Mouse (Mus musculus): ENCODE measurements around the gene Olfr770.
"Not testable (repeated sequence)": the region's sequence is repeated elsewhere in the genome, so short reads cannot be mapped to it uniquely, and the experiment has no call there.

Gene Olfr770

GRCm38 (mm10) chr10:129138898-129139297 is at the start of gene Olfr770:
Olfr770 (minus strand) TSS chr10:129138998.
- DNase-seq (ENCODE audit: extremely low read depth, insufficient read length, low spot score) = no peak

GRCm38 (mm10) chr10:129187319-129187718 is 48.5 kb upstream of the Olfr770 start, which contains the start of gene Olfr773:
Olfr773 (minus strand) TSS chr10:129187419.
- not testable (repeated sequence) for DNase-seq (ENCODE audit: extremely low read depth, insufficient read length, low spot score)

GRCm38 (mm10) chr10:129177821-129178220 is 39.0 kb upstream of the Olfr770 start, which contains the start of gene Olfr772:
Olfr772 (minus strand) TSS chr10:129177921.
- DNase-seq (ENCODE audit: extremely low read depth, insufficient read length, low spot score) = not testable (repeated sequence)

- no peak for DNase-seq (ENCODE audit: extremely low read depth, insufficient read length, low spot score)
Observed at GRCm38 (mm10) chr10:129164651-129165050, 25.9 kb upstream of the Olfr770 start, which contains the start of gene Olfr771. Olfr771 (minus strand) TSS chr10:129164751.

- no peak for DNase-seq (ENCODE audit: extremely low read depth, insufficient read length, low spot score)
Observed at GRCm38 (mm10) chr10:129117761-129118160, 21.0 kb downstream of the Olfr770 start, which contains the start of gene Olfr769. Olfr769 (minus strand) TSS chr10:129117861.

GRCm38 (mm10) chr10:129115146-129115545 is 23.7 kb downstream of the Olfr770 start:
- no peak for DNase-seq (ENCODE audit: extremely low read depth, insufficient read length, low spot score)

GRCm38 (mm10) chr10:129101231-129101630 is 37.6 kb downstream of the Olfr770 start:
- no peak for DNase-seq (ENCODE audit: extremely low read depth, insufficient read length, low spot score)

GRCm38 (mm10) chr10:129099275-129099674 is 39.5 kb downstream of the Olfr770 start, which contains the start of gene Olfr768:
Olfr768 (minus strand) TSS chr10:129099375.
- no peak for DNase-seq (ENCODE audit: extremely low read depth, insufficient read length, low spot score)

- not testable (repeated sequence) for DNase-seq (ENCODE audit: extremely low read depth, insufficient read length, low spot score)
Observed at GRCm38 (mm10) chr10:129082810-129083209, 56.0 kb downstream of the Olfr770 start, which contains the start of gene Olfr767. Olfr767 (minus strand) TSS chr10:129082910.
